Mouse (Mus musculus) hindbrain, embryonic 12.5 days (tissue): Measurements from ENCODE around the gene Cyp2c23. TPM values are rescaled to one million over a fixed set of nuclear protein-coding genes. Genes with fewer than 3 reads are reported as not detected.

Source experiments
- ATAC-seq: fragments of 200-750 bp; cut with Nextera tagmentation; 2 replicates; pipeline ENCODE4 v1.8.0; 2017; ENCODE audit warnings: moderate TSS enrichment; ENCODE audit not compliant: low FRiP score
- H3K27ac ChIP-seq: fragments of 300-500 bp; sonication (generic); 2 replicates; pipeline ENCODE4 v1.5.1; 2016; ENCODE audit warnings: mild to moderate bottlenecking
- H3K27me3 ChIP-seq: fragments of 300-500 bp; sonication (generic); 2 replicates; pipeline ENCODE4 v1.6.1; 2016; ENCODE audit warnings: mild to moderate bottlenecking
- H3K36me3 ChIP-seq: fragments of 300-500 bp; sonication (generic); 2 replicates; pipeline ENCODE4 v1.6.1; 2016; ENCODE audit warnings: mild to moderate bottlenecking
- H3K4me1 ChIP-seq: fragments of 300-500 bp; sonication (generic); 2 replicates; pipeline ENCODE4 v1.6.1; 2016
- H3K4me2 ChIP-seq: fragments of 300-500 bp; sonication (generic); replicated peaks from 2 replicates; pipeline ENCODE4 v1.6.1; 2016; ENCODE audit warnings: mild to moderate bottlenecking
- H3K4me3 ChIP-seq: fragments of 300-500 bp; sonication (generic); 2 replicates; pipeline ENCODE4 v1.5.1; 2016; ENCODE audit warnings: mild to moderate bottlenecking
- H3K9ac ChIP-seq: fragments of 300-500 bp; sonication (generic); 2 replicates; pipeline ENCODE4 v1.6.1; 2016; ENCODE audit warnings: mild to moderate bottlenecking, moderate library complexity
- H3K9me3 ChIP-seq: fragments of 300-500 bp; sonication (generic); replicated peaks from 2 replicates; pipeline ENCODE4 v1.6.1; 2016; ENCODE audit warnings: mild to moderate bottlenecking
- WGBS: fragments of 180-500 bp; shearing (Covaris S2); methylation state at CpG from one replicate; pipeline ENCODE4 v1.1.7; 2016; 5-methylcytosine and 5-hydroxymethylcytosine counted together
- polyA plus RNA-seq: library from polyadenylated mRNA; unstranded; fragments of >200 nt; fragmentation: Nextera tagmentation; extraction: Ambion mirVana; gene quantifications from 2 replicates; pipeline ENCODE4 v1.2.1, GENCODE M21; 2016

The Cyp2c23 gene
- polyA plus RNA-seq, 1 experiment from 2014 or later = not detected

DNA sequence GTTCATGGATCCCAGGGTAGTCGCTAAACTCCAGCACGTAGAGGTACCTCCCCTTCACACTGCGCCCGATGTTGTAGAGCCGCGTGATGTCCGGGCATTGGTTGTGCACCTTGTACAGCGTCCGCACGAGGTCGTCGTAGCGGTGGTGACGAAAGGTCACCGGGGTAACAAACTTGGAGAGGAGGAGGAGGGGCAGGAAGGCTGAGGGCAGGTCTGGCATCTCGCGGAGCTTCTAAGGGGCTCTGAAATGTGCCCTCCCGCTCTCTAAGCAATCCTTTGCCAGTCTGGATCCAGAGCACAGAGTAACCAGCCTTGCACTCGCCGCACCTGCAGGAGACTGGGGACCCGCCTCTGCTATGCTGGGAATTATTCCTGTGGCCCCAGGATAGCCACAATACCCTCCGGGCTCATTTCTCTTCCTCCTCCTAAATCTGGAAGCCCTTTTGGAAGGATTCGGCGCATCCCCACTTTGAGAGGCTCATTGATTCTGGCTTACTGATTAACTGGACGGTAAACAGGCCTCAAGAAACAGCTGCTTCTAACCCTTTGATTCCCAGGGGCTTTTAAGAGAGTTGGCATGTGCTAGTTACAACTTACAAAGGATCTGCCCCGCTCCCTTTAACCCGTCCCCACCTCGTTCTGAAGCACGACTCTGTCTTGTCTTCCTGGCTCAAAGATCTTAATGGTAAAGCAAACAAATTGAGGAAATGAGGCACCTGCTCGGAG, 42.8 kb downstream of the Cyp2c23 start, which contains the start of gene Cpn1:
Gene Cpn1, minus strand, starts transcription at position 488 of the 726 bp plus-strand sequence.
- WGBS = 16% methylated on average over 30 of the region's 30 CpGs
- 0 out of 2 replicates have a peak within 1 kb of the TSS, but pooled peaks have one; percentile 4 for H3K4me3 ChIP-seq
- ATAC-seq = no peak
- H3K27ac ChIP-seq = no peak within 1 kb of the TSS
- H3K36me3 ChIP-seq = no peaks in the 10 kb centered on the region
- H3K4me2 ChIP-seq = peak within 1 kb of the TSS; percentile 42
- H3K9ac ChIP-seq = no peak within 1 kb of the TSS
- peaks cover 13% of the 10 kb centered on the region for H3K27me3 ChIP-seq
- H3K4me1 ChIP-seq = peaks cover 7% of the 10 kb centered on the region; the same call in 1 of the 2 replicates
- no peaks in the 10 kb centered on the region for H3K9me3 ChIP-seq

DNA sequence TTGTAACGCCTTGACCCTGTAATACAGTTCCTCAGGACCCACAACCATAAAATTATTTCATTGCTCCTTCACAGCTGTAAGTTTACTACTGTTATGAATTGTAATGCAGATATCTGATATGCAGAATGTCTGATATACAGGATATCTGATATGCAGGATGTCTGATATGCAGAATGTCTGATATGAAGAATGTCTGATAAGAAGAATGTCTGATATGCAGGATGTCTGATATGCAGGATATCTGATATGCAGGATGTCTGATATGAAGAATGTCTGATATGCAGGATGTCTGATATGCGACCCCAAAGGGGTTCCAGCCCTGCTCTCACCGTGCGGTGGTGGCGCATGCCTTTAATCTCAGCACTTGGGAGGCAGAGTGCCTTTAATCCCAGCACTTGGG, 47.0 kb downstream of the Cyp2c23 start:
- Histone ChIP-seq H3K27me3 (peaks cover 13% of the 10 kb centered on the region), H3K36me3 (no peaks in the 10 kb centered on the region), H3K27ac (no peak overlapping the region), H3K4me1 (peaks cover 7% of the 10 kb centered on the region; the same call in 1 of the 2 replicates), H3K9ac (no peak overlapping the region), H3K4me3 (no peak overlapping the region), H3K9me3 (no peaks in the 10 kb centered on the region), H3K4me2 (no peak overlapping the region)
- 86% methylated on average over 5 of the region's 5 CpGs for WGBS
- ATAC-seq = no peak

- Histone ChIP-seq H3K27me3 (peaks cover 8% of the 10 kb centered on the region), H3K4me3 (no peak overlapping the region), H3K4me1 (no peaks in the 10 kb centered on the region), H3K9me3 (no peaks in the 10 kb centered on the region), H3K4me2 (no peak overlapping the region), H3K27ac (no peak overlapping the region), H3K36me3 (no peaks in the 10 kb centered on the region), H3K9ac (no peak overlapping the region)
- ATAC-seq = no peak
- 96% methylated on average over 17 of the region's 17 CpGs for WGBS
Measured at GRCm38 (mm10) chr19:43980711-43981110, 48.3 kb downstream of the Cyp2c23 start.

GRCm38 (mm10) chr19:43977799-43978198, 51.2 kb downstream of the Cyp2c23 start:
- 91% methylated on average over 3 of the region's 3 CpGs for WGBS
- H3K9me3 ChIP-seq = no peaks in the 10 kb centered on the region
- ATAC-seq = no peak
- no peak overlapping the region for H3K4me3 ChIP-seq
- H3K27me3 ChIP-seq = no peaks in the 10 kb centered on the region
- no peaks in the 10 kb centered on the region for H3K36me3 ChIP-seq
- no peak overlapping the region for H3K9ac ChIP-seq
- no peaks in the 10 kb centered on the region for H3K4me1 ChIP-seq
- H3K27ac ChIP-seq = no peak overlapping the region
- H3K4me2 ChIP-seq = no peak overlapping the region

- no peaks in the 10 kb centered on the region for H3K9me3 ChIP-seq
- 77% methylated on average over 6 of the region's 6 CpGs for WGBS
Measured at GRCm38 (mm10) chr19:43976661-43977060, 52.3 kb downstream of the Cyp2c23 start.

DNA sequence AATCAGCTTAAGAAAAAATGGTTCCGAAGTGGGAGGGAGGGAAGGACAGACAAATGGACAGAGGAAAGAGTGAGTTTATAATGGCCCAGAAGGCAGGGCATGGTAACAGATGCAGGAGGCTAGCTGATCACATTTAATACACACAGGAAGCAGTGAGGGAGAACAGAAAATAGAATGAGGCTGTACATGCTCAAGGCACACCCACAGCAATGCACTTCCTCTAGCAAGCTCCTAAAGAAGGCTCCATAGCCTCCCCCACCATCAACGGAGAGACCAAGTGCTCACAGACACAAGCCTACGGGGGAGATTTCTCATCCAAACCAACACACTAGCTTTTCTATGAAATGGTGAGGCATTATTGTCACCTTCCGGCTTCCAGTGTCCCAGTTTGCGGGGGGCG, 54.8 kb downstream of the Cyp2c23 start:
- Histone ChIP-seq H3K4me1 (no peaks in the 10 kb centered on the region), H3K9me3 (no peaks in the 10 kb centered on the region), H3K36me3 (no peaks in the 10 kb centered on the region), H3K4me2 (no peak overlapping the region), H3K27ac (no peak overlapping the region), H3K27me3 (no peaks in the 10 kb centered on the region), H3K9ac (no peak overlapping the region), H3K4me3 (no peak overlapping the region)
- ATAC-seq = no peak
- WGBS = 94% methylated on average over 6 of the region's 6 CpGs

More at GRCm38 (mm10) chr19:43976661-43977060, 52.3 kb downstream of the Cyp2c23 start:
- H3K9ac ChIP-seq = no peak overlapping the region
- H3K27ac ChIP-seq = no peak overlapping the region
- H3K4me2 ChIP-seq = no peak overlapping the region
- H3K36me3 ChIP-seq = no peaks in the 10 kb centered on the region
- H3K4me1 ChIP-seq = no peaks in the 10 kb centered on the region
- no peak overlapping the region for H3K4me3 ChIP-seq
- no peaks in the 10 kb centered on the region for H3K27me3 ChIP-seq
- ATAC-seq = no peak

DNA sequence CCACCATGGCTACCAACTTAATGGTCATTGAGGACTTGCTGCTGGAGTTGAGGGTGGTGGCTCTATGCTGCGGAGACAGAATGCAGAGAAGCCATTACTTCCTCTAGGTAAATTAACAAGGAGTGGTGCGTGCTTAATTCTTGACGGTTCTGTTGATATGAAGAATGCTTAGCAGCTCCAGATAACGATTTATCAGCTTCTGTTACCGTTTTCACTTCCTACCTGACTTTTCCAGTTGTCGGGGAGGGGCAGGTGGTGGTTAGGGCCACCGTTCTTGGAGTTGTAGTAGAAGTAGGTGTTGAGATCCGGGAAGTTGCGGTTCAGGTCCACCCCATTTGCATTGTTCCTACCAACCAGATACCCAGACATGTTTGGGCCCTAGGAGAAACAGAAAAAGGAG, 55.3 kb downstream of the Cyp2c23 start:
- Histone ChIP-seq H3K27ac (no peak overlapping the region), H3K4me2 (no peak overlapping the region), H3K9me3 (no peaks in the 10 kb centered on the region), H3K4me3 (no peak overlapping the region), H3K27me3 (no peaks in the 10 kb centered on the region), H3K9ac (no peak overlapping the region), H3K36me3 (no peaks in the 10 kb centered on the region), H3K4me1 (no peaks in the 10 kb centered on the region)
- 90% methylated on average over 9 of the region's 9 CpGs for WGBS
- no peak for ATAC-seq

GRCm38 (mm10) chr19:43972129-43972528, 56.9 kb downstream of the Cyp2c23 start:
- WGBS = 94% methylated on average over 8 of the region's 8 CpGs
- Histone ChIP-seq H3K9me3 (no peaks in the 10 kb centered on the region), H3K4me2 (no peak overlapping the region), H3K9ac (no peak overlapping the region), H3K27me3 (no peaks in the 10 kb centered on the region), H3K27ac (no peak overlapping the region), H3K36me3 (no peaks in the 10 kb centered on the region), H3K4me3 (no peak overlapping the region), H3K4me1 (peaks cover 3% of the 10 kb centered on the region; the same call in 1 of the 2 replicates)
- no peak for ATAC-seq

- no peak for ATAC-seq
- 33% methylated on average over 5 of the region's 11 CpGs for WGBS
- no peak overlapping the region for H3K9ac ChIP-seq
- no peak overlapping the region for H3K4me3 ChIP-seq
- H3K4me2 ChIP-seq = no peak overlapping the region
- H3K27ac ChIP-seq = no peak overlapping the region
- H3K27me3 ChIP-seq = no peaks in the 10 kb centered on the region
- peaks cover 3% of the 10 kb centered on the region; the same call in 1 of the 2 replicates for H3K4me1 ChIP-seq
- H3K36me3 ChIP-seq = no peaks in the 10 kb centered on the region
- no peaks in the 10 kb centered on the region for H3K9me3 ChIP-seq
Measured at GRCm38 (mm10) chr19:43968436-43969026, 60.5 kb downstream of the Cyp2c23 start.

DNA sequence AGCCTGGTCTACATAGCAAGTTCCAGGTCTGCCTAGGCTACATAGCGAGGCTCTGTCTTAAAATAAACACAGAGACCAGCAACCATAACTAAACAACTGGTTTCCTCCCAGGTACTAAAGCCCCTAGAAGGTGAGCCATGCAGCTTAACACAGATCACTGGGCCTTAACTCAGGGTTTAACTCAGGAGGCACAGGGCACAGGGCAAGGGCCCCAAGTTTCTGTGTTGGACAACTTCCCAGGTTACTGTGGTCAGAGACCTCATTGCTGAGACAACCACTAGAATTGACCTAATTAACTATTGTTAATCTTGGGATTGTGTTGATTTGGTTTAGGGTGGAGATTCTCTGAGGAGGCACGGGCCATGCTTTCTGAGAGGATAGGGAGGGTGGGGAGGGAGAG, 62.5 kb downstream of the Cyp2c23 start:
- H3K9me3 ChIP-seq = no peaks in the 10 kb centered on the region
- peaks cover 3% of the 10 kb centered on the region; the same call in 1 of the 2 replicates for H3K4me1 ChIP-seq
- no peak overlapping the region for H3K27ac ChIP-seq
- H3K27me3 ChIP-seq = no peaks in the 10 kb centered on the region
- ATAC-seq = no peak
- no peak overlapping the region for H3K4me2 ChIP-seq
- WGBS = 77% methylated on average over 2 of the region's 2 CpGs
- H3K4me3 ChIP-seq = no peak overlapping the region
- H3K36me3 ChIP-seq = no peaks in the 10 kb centered on the region
- no peak overlapping the region for H3K9ac ChIP-seq

GRCm38 (mm10) chr19:43965496-43966085, 63.4 kb downstream of the Cyp2c23 start:
- Histone ChIP-seq H3K4me3 (no peak overlapping the region), H3K4me2 (no peak overlapping the region), H3K9ac (no peak overlapping the region), H3K9me3 (no peaks in the 10 kb centered on the region), H3K27me3 (no peaks in the 10 kb centered on the region), H3K36me3 (no peaks in the 10 kb centered on the region), H3K27ac (no peak overlapping the region), H3K4me1 (peaks cover 3% of the 10 kb centered on the region; the same call in 1 of the 2 replicates)
- no peak for ATAC-seq
- 86% methylated on average over 11 of the region's 11 CpGs for WGBS

- 68% methylated on average over 9 of the region's 9 CpGs for WGBS
- no peak for ATAC-seq
Measured at GRCm38 (mm10) chr19:43962795-43963194, 66.2 kb downstream of the Cyp2c23 start.

More at GRCm38 (mm10) chr19:43962795-43963194, 66.2 kb downstream of the Cyp2c23 start:
- H3K9me3 ChIP-seq = no peaks in the 10 kb centered on the region
- no peak overlapping the region for H3K9ac ChIP-seq
- H3K27me3 ChIP-seq = no peaks in the 10 kb centered on the region
- H3K4me3 ChIP-seq = no peak overlapping the region
- H3K27ac ChIP-seq = no peak overlapping the region
- H3K4me1 ChIP-seq = no peaks in the 10 kb centered on the region
- no peak overlapping the region for H3K4me2 ChIP-seq
- no peaks in the 10 kb centered on the region for H3K36me3 ChIP-seq
